Mouse (Mus musculus) kidney, postnatal 36 days (tissue): Measurements from ENCODE around the gene BC005537.

ENCODE experiments used
- DNase-seq, 2 experiments: peaks; one replicate each; pipeline ENCODE4 v3.0.0; 2021 to 2022; ENCODE audit warnings: mixed read lengths in 2 of 2

The BC005537 gene

GRCm38 (mm10) chr13:24849318-24849717 lies 47.9 kb downstream of the BC005537 start:
- DNase-seq: peak in 1 of 2 experiments; percentile 47

GRCm38 (mm10) chr13:24851989-24852388 lies 50.5 kb downstream of the BC005537 start:
- DNase-seq: no peak

GRCm38 (mm10) chr13:24852570-24852969 lies 51.1 kb downstream of the BC005537 start:
- DNase-seq: no peak

- DNase-seq: no peak
Observed at GRCm38 (mm10) chr13:24859115-24859514, 57.7 kb downstream of the BC005537 start.

- DNase-seq: no peak
Observed at GRCm38 (mm10) chr13:24861084-24861483, 59.6 kb downstream of the BC005537 start.

GRCm38 (mm10) chr13:24862021-24862420 lies 60.6 kb downstream of the BC005537 start:
- DNase-seq: peak; percentile 23 to 39

- peak; percentile 66 to 87 for DNase-seq
Observed at GRCm38 (mm10) chr13:24862520-24862919, 61.1 kb downstream of the BC005537 start.
